Mouse (Mus musculus) skeletal muscle tissue, adult 2 months (tissue): ENCODE measurements at regions not wholly inside any gene's neighbourhood (a gene's known extent, or its start where the extent isn't known, plus 50 kb on each side); places are given as distances from the start of the nearest gene placed in this dataset.

Experiments used
- DNase-seq: peaks from one replicate; pipeline ENCODE4 v3.0.0-alpha.2; 2012; ENCODE audit warnings: low read depth, low spot score

DNA sequence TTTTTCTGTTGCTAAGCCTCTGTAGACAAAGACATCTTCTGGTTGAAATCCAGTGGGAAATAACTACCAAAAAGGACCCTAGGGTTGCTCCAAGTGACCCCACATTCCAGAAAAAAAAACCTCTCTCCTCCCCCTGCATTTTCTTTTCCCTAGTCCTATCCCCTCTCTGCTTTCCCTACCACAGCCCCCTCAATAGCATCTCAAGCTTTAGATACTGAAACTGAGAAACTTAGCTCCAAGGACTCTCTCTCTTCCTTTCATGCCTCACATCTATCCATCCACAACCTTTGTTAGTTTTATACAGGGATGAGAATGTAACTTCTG is 207.5 kb upstream of the Ercc4 start:
- peak; percentile 6 for DNase-seq

DNA sequence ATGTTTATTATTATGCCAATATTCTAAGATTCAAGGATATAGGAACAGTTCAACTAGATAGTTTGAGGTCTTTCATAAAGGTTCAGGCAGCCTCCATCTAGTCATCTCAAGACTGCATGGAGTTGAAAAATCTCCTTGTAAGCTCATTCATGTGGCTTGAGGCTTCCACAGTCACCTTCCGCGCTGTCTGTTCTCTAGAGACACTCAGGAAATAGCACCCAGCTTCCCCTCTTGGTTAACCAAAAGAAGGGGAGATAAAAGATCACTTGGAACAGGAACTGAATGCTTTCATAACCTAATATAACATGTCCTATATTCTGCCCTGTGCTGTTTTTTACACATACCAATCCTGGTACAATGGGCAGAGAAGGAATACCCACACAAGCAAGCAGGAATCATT is 206.3 kb upstream of the Ercc4 start:
- DNase-seq = no peak

- no peak for DNase-seq
Observed at GRCm38 (mm10) chr16:12904937-12905336, 204.5 kb upstream of the Ercc4 start.

DNA sequence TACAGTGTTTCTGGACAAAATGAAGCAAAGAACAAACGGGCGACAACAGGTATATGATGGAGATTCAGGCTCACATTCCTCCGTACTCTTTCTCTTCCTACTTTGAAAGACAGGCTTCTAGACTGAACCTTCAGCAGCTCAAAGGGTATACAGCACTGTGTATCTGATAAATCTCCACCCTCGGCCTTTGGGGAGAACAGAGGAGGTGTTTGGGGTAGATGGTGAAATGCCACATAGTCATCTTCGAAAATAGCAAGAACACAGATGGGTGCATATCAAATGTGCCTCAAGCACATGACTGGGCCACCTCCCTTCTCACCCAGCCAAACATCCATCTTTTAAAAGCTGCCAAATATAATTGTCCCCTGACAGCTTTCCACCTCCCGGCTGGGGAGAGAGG is 184.8 kb upstream of the Ercc4 start:
- DNase-seq = no peak

- DNase-seq = no peak
Observed at GRCm38 (mm10) chr16:12925931-12926330, 183.6 kb upstream of the Ercc4 start.

DNA sequence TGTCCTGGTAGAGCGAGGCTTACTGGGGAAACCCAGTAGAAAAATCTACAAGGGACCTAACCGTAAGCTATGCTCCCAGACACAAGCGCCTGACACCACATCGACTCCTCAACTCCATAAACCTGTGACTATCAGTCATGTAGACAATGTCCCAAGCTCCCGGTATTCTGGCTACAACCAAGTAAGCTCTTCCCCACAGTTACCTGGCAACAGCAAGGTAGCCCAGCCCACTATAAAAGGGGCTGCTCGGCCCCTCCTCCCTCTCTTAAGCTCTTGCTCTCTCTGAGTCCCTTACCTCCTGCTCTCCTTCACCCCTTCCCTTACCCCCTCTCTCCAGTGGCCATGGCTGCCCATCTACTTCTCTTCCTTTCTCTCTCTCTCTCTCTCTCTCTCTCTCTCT is 178.4 kb upstream of the Ercc4 start:
- DNase-seq = no peak

DNA sequence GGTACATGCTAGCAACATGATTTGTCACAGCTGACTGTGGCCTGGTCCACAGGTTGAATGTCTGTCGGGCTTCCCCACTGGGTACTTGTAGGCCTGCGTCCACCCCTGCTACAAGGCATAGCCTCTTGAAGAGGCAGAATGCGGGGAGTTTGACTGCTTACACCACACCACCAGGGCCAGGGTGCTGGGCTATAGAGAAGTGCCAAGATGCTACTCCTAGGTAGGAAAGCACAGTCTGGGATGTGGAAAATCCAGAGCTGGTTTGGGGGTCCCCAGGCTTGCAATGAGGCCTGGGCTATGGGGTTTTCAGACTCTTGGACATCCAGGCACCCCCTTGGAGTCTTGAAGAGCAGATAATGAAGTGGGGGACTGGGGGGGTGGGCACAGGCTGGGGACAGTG is 176.5 kb upstream of the Ercc4 start:
- DNase-seq = no peak

GRCm38 (mm10) chr16:12934586-12934985 is 174.9 kb upstream of the Ercc4 start:
- DNase-seq = no peak

DNA sequence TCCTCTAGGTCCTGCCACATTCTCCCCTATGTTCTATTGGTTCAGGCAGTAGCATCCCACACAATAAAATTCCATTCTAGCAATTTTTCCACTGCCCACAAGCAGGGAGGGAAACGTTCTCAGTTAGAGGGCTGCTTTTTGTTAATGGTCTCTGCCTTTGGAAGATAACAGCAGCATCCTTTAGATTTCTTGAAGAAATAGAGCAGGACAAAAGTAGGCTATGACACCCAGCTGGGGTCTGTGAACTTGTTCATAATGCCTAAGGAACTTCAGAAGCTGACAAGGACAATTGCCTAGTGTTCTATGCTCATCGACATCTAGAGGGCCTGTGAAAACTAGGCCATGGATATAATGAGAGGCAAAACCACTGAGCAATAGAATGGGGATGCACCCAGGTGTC is 174.2 kb upstream of the Ercc4 start:
- no peak for DNase-seq

GRCm38 (mm10) chr16:12936571-12936970 is 172.9 kb upstream of the Ercc4 start:
- DNase-seq = no peak

DNA sequence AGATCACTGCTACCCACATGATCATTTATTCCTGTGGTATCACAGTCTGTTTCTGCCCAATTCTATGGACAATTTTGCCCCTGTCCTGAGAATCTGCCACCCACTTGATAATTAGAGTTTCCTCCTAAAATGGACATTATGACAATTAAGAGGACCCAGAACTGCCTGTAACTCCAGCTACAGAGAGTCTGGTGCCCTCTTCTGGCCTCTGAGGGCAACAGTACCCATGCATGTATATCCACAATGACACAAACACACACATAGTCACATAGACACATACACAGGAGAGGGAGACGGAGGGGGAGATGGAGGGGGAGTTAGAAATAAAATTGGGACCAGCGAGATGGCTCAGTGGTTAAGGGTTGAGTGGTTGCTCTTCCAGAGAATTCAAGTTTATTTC is 170.9 kb upstream of the Ercc4 start:
- no peak for DNase-seq

GRCm38 (mm10) chr16:12951176-12951575 is 158.3 kb upstream of the Ercc4 start:
- DNase-seq = no peak

GRCm38 (mm10) chr16:12954028-12954427 is 155.5 kb upstream of the Ercc4 start:
- no peak for DNase-seq

GRCm38 (mm10) chr16:12956416-12956815 is 153.1 kb upstream of the Ercc4 start:
- no peak for DNase-seq

GRCm38 (mm10) chr16:12960885-12961284 is 148.6 kb upstream of the Ercc4 start:
- no peak for DNase-seq

- no peak for DNase-seq
Observed at GRCm38 (mm10) chr16:12982681-12983080, 126.8 kb upstream of the Ercc4 start.

GRCm38 (mm10) chr16:13001288-13001880 is 108.1 kb upstream of the Ercc4 start:
- no peak for DNase-seq

DNA sequence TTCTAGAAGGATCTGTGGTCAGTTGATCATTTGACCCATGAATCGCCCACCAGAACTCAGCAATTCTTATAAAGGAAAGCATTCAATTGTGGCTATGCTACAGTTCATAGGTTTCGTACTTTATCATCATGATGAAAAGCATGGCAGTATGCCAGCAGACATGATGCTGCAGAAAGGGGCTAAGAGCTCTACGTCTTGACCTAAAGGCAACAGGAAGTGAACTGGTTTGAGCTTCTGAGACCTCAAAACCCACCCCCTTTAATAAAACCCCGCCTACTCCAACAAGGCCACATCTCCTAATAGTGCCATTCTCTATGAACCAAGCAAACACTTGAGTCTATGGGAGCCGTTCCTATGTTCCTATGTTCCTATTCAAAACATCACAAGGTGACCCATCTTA is 96.6 kb upstream of the Ercc4 start:
- no peak for DNase-seq

GRCm38 (mm10) chr16:13013891-13014644 is 95.4 kb upstream of the Ercc4 start:
- DNase-seq = no peak

GRCm38 (mm10) chr16:13022875-13023274 is 86.6 kb upstream of the Ercc4 start:
- DNase-seq = no peak

- DNase-seq = no peak
Observed at GRCm38 (mm10) chr16:13025393-13025792, 84.1 kb upstream of the Ercc4 start.

DNA sequence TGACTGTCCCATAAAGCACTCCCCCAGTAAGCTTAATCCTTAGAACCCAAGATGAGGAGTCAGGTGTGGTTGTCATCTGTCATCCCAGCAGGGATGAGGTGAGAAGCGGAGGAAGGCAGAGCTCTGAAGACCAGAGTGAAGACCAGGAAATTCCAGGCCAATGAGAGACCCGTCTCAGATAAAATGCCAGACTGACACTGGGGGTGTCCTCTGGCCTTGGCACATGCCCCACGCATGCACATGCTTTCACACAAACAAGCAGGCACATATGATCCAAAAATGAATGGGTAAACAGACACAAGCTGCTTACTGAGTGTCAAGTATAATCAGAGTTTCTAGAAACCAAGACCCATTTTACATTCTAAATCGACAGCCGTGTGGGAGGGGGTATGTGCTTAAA is 75.3 kb upstream of the Ercc4 start:
- no peak for DNase-seq

DNA sequence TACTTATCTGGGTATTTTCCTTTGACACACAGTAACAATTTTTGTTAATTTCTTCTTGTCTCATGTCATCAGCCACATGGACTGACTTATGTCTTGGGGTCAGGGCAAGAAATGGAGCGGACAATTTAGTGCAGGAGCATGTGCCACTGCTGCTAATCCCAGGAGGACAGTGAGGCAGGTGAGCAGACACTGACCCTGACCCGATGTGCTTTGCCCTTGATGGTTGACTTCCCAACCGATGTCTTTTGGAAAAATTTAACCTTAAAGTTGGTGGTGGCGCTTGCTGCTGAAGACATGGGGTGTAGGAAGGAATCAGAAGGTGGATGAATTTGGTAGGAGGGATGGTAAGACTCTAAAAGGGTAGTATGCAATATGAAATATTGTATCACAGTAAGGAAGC is 72.9 kb upstream of the Ercc4 start:
- DNase-seq = no peak
